Mouse (Mus musculus): ENCODE data around the gene Hs3st2. TPM values are rescaled to one million over a fixed set of nuclear protein-coding genes. Genes with fewer than 3 reads are reported as not detected.

Hs3st2 gene
- total and polyA plus RNA-seq, 3 experiments: not detected

DNA sequence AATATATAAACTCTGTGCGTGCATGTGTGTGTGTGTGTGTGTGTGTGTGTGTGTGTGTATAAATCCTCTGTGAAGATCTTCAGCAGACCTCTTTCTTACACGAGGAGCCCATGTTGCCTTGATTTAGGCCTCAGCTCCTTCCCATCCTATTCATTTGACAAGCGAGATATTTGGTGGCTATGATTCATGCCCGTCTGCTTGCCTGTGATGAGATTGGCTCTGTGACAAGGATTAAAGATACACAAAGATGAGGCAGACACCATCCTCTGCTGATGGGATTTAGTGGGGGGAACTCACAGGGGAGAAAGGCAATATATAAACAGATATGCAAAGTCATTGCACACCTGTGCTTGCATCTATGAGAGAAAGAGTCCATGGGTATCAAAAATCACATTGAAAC is 92.9 kb downstream of the Hs3st2 start:
- Histone ChIP-seq H3K4me1 (ENCODE audit: control insufficient read depth in 1 of 2, insufficient read depth in 2 of 2, low read length in 2 of 2) (no peaks in the 10 kb centered on the region), H3K9me3 (replicated peaks; ENCODE audit: insufficient read depth, low read length) (no peaks in the 10 kb centered on the region), H3K4me3 (ENCODE audit: control insufficient read depth in 1 of 2, insufficient read depth in 1 of 2, low read depth in 2 of 2, low read length in 2 of 2) (no peak overlapping the region), H3K79me2 (ENCODE audit: control insufficient read depth, insufficient read depth, low read length, poor library complexity) (no peaks in the 10 kb centered on the region), H3K27me3 (ENCODE audit: control insufficient read depth in 1 of 2, insufficient read depth in 2 of 2, low read length in 2 of 2) (no peaks in the 10 kb centered on the region), H3K36me3 (ENCODE audit: control insufficient read depth in 1 of 2, insufficient read depth in 2 of 2, low read length in 2 of 2) (no peaks in the 10 kb centered on the region), H3K9ac (ENCODE audit: control insufficient read depth, low read depth, low read length, poor library complexity, severe bottlenecking) (no peak overlapping the region), H3K27ac (ENCODE audit: control insufficient read depth, low read depth, low read length) (no peak overlapping the region)
- DNase-seq (ENCODE audit: low read depth, low spot score): no peak
- no peak for TF ChIP-seq ETS1 (IDR thresholded peaks at IDR 0.05; ENCODE audit: low read depth, low read length)

- H3K27me3 ChIP-seq (ENCODE audit: control insufficient read depth in 1 of 2, insufficient read depth in 2 of 2, low read length in 2 of 2): no peaks in the 10 kb centered on the region
These were observed 93.6 kb downstream of the Hs3st2 start for GRCm38 (mm10) chr7:121485266-121485665.

GRCm38 (mm10) chr7:121487291-121487690 is 95.6 kb downstream of the Hs3st2 start:
- H3K9me3 ChIP-seq (replicated peaks; ENCODE audit: insufficient read depth, low read length): no peaks in the 10 kb centered on the region
- no peaks in the 10 kb centered on the region for H3K4me1 ChIP-seq (ENCODE audit: control insufficient read depth in 1 of 2, insufficient read depth in 2 of 2, low read length in 2 of 2)
- H3K36me3 ChIP-seq (ENCODE audit: control insufficient read depth in 1 of 2, insufficient read depth in 2 of 2, low read length in 2 of 2): no peaks in the 10 kb centered on the region
- DNase-seq (ENCODE audit: low read depth, low spot score): no peak
- H3K27me3 ChIP-seq (ENCODE audit: control insufficient read depth in 1 of 2, insufficient read depth in 2 of 2, low read length in 2 of 2): no peaks in the 10 kb centered on the region
- TF ChIP-seq MAX (IDR thresholded peaks at IDR 0.05; ENCODE audit: low read length) (no peak), GATA1 (IDR thresholded peaks at IDR 0.05; ENCODE audit: low read depth, low read length) (no peak), CHD2 (IDR thresholded peaks at IDR 0.05; ENCODE audit: low read length) (no peak), TAL1 (IDR thresholded peaks at IDR 0.05; ENCODE audit: low read length) (no peak), HCFC1 (IDR thresholded peaks at IDR 0.05; ENCODE audit: low read depth, low read length) (no peak), USF2 (IDR thresholded peaks at IDR 0.05; ENCODE audit: borderline replicate concordance in 1 of 2, insufficient read depth in 1 of 2, low read depth in 1 of 2, low read length in 2 of 2) (no peak), POLR2AphosphoS2 (IDR thresholded peaks at IDR 0.05; ENCODE audit: low read length) (no peak), SIN3A (IDR thresholded peaks at IDR 0.05; ENCODE audit: low read length) (no peak), ETS1 (IDR thresholded peaks at IDR 0.05; ENCODE audit: low read depth, low read length) (no peak), TCF12 (IDR thresholded peaks at IDR 0.05; ENCODE audit: low read depth, low read length) (no peak), JUND (IDR thresholded peaks at IDR 0.05; ENCODE audit: low read depth, low read length) (no peak), MAZ (IDR thresholded peaks at IDR 0.05; ENCODE audit: low read depth, low read length) (no peak), RAD21 (IDR thresholded peaks at IDR 0.05; ENCODE audit: low read depth, low read length) (no peak), E2F4 (IDR thresholded peaks at IDR 0.05; ENCODE audit: borderline replicate concordance, low read depth, low read length) (no peak), SMC3 (IDR thresholded peaks at IDR 0.05; ENCODE audit: low read depth, low read length) (no peak), MEF2A (IDR thresholded peaks at IDR 0.05; ENCODE audit: extremely low read depth, insufficient replicate concordance, low read depth, low read length, poor library complexity, severe bottlenecking) (no peak), POLR2AphosphoS5 (IDR thresholded peaks at IDR 0.05; ENCODE audit: borderline replicate concordance, low read depth, low read length) (no peak), ZKSCAN1 (IDR thresholded peaks at IDR 0.05; ENCODE audit: low read depth, low read length) (no peak), CHD1 (IDR thresholded peaks at IDR 0.05; ENCODE audit: low read depth, low read length) (no peak), MAFK (IDR thresholded peaks at IDR 0.05; ENCODE audit: borderline replicate concordance, low read depth, low read length) (no peak)
- H3K79me2 ChIP-seq (ENCODE audit: control insufficient read depth, insufficient read depth, low read length, poor library complexity): no peaks in the 10 kb centered on the region
- no peak overlapping the region for H3K4me3 ChIP-seq (ENCODE audit: control insufficient read depth in 1 of 2, insufficient read depth in 1 of 2, low read depth in 2 of 2, low read length in 2 of 2)
- H3K9ac ChIP-seq (ENCODE audit: control insufficient read depth, low read depth, low read length, poor library complexity, severe bottlenecking): no peak overlapping the region
- H3K27ac ChIP-seq (ENCODE audit: control insufficient read depth, low read depth, low read length): no peak overlapping the region

More at GRCm38 (mm10) chr7:121485266-121485665, 93.6 kb downstream of the Hs3st2 start:
- Histone ChIP-seq H3K36me3 (ENCODE audit: control insufficient read depth in 1 of 2, insufficient read depth in 2 of 2, low read length in 2 of 2) (no peaks in the 10 kb centered on the region), H3K4me1 (ENCODE audit: control insufficient read depth in 1 of 2, insufficient read depth in 2 of 2, low read length in 2 of 2) (no peaks in the 10 kb centered on the region), H3K27ac (ENCODE audit: control insufficient read depth, low read depth, low read length) (no peak overlapping the region), H3K9me3 (replicated peaks; ENCODE audit: insufficient read depth, low read length) (no peaks in the 10 kb centered on the region), H3K9ac (ENCODE audit: control insufficient read depth, low read depth, low read length, poor library complexity, severe bottlenecking) (no peak overlapping the region), H3K4me3 (ENCODE audit: control insufficient read depth in 1 of 2, insufficient read depth in 1 of 2, low read depth in 2 of 2, low read length in 2 of 2) (no peak overlapping the region), H3K79me2 (ENCODE audit: control insufficient read depth, insufficient read depth, low read length, poor library complexity) (no peaks in the 10 kb centered on the region)
- TF ChIP-seq MAFK (IDR thresholded peaks at IDR 0.05; ENCODE audit: borderline replicate concordance, low read depth, low read length) (no peak), ZKSCAN1 (IDR thresholded peaks at IDR 0.05; ENCODE audit: low read depth, low read length) (no peak), USF2 (IDR thresholded peaks at IDR 0.05; ENCODE audit: borderline replicate concordance in 1 of 2, insufficient read depth in 1 of 2, low read depth in 1 of 2, low read length in 2 of 2) (no peak), RAD21 (IDR thresholded peaks at IDR 0.05; ENCODE audit: low read depth, low read length) (peak; percentile 7; the same call in 1 of the 2 replicates), CTCF (IDR thresholded peaks at IDR 0.05 in 2 of 3, conservative IDR thresholded peaks at IDR 0.05 in 1 of 3; ENCODE audit: control insufficient read depth in 1 of 3, insufficient read depth in 1 of 3, low read depth in 2 of 3, low read length in 3 of 3, poor library complexity in 1 of 3, severe bottlenecking in 1 of 3) (0 out of 6 replicates have a peak, but pooled peaks of 1 of the 3 experiments have one; percentile 3), ETS1 (IDR thresholded peaks at IDR 0.05; ENCODE audit: low read depth, low read length) (no peak), MYB (IDR thresholded peaks at IDR 0.05; ENCODE audit: low read depth, low read length) (no peak), NELFE (IDR thresholded peaks at IDR 0.05; ENCODE audit: low read depth, low read length) (no peak), GABPA (IDR thresholded peaks at IDR 0.05; ENCODE audit: low read depth, low read length) (no peak), SMC3 (IDR thresholded peaks at IDR 0.05; ENCODE audit: low read depth, low read length) (0 out of 2 replicates have a peak, but pooled peaks have one; percentile 17), GATA1 (IDR thresholded peaks at IDR 0.05; ENCODE audit: low read depth, low read length) (no peak)
- DNase-seq (ENCODE audit: low read depth, low spot score): no peak
